Mouse (Mus musculus): Measurements from ENCODE around the gene Snx20.

Gene Snx20

DNA sequence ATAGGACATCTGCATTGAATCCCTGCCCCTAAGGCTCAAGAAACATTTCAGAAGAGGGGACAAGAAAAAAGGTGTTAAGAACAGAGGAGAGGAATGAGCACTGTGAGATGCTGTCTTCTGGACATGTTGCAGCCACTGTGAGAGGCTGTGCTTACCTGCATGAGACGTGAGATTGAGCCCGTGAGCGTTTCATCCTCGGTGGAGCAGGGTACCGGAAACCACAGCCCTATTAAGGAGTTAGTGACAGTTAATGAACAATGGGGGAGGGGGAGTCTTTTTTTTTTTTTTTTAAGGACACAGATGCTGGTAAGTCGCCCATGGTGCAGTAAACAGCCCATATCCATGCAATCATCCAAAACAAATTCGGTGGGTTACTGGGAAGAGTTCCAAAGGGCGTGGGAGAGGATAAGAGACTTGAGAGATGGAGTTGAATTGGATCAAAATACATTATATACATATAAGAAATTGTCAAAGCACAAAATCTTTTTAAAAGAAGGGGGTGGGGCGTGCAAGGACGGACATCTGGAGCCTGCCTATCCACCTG is 32.4 kb downstream of the Snx20 start:
- no peak for DNase-seq

DNA sequence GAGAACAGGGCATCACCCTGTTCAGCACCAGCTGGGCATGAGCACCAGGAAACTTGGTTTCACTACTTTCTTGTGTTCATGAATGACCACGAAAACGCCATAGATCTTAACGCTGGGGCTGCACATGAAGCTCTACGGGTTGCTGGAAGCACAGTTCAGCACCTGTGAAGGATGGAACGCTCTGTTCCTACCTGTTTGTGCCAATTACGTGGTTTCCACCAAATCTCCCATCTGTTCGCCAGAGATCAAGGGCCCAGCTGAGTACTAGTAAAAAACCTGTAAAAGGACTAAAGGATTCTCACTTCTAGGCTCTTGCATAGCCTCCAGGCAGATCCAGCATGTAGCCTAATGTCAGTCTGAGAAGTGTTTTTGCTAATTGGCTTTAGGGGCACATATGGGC is 36.4 kb downstream of the Snx20 start:
- peak; percentile 64 to 68 for DNase-seq

DNA sequence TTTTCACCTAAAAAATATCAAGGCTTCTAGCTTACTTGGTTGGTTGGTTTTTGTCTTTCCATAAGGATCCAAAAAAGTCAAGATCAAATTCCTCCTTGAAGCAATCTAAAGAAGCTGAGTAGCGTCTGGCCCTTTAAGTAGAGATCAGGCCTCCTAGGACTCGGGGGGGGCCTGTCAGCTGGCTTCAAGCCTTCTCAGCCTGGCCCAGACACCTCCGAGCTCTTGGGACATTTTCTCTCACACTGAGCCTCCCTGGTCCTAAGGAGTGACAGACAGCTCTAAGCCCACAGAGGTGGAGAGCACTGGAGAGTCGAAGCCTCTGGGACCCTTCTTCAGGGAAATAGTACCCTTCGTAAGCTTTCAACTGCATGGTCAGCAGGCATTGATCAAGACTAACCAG is 37.4 kb downstream of the Snx20 start:
- DNase-seq: no peak

- no peak for DNase-seq
These were observed 39.9 kb downstream of the Snx20 start for GRCm38 (mm10) chr8:88596042-88596441.

DNA sequence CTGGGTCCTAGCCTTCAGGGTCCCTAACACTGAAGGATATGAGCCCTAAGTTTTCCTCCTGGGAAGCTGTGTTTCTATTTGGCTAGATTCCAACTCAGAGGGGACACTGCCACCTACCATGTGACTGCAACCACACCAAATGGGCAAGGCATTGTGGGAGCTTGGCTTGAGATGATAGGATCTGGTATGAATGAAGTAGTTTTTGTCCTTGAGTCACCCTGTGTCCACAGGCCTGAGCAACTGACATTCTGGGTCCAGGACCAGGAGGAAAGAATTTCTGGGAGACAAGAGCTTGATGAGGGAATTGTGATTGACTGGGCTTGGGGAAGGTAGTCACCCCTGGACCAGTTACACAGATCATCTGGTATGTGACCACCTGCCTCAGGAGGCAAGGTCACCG is 42.0 kb downstream of the Snx20 start:
- no peak for DNase-seq

GRCm38 (mm10) chr8:88590226-88590625 is 45.7 kb downstream of the Snx20 start:
- DNase-seq: no peak

DNA sequence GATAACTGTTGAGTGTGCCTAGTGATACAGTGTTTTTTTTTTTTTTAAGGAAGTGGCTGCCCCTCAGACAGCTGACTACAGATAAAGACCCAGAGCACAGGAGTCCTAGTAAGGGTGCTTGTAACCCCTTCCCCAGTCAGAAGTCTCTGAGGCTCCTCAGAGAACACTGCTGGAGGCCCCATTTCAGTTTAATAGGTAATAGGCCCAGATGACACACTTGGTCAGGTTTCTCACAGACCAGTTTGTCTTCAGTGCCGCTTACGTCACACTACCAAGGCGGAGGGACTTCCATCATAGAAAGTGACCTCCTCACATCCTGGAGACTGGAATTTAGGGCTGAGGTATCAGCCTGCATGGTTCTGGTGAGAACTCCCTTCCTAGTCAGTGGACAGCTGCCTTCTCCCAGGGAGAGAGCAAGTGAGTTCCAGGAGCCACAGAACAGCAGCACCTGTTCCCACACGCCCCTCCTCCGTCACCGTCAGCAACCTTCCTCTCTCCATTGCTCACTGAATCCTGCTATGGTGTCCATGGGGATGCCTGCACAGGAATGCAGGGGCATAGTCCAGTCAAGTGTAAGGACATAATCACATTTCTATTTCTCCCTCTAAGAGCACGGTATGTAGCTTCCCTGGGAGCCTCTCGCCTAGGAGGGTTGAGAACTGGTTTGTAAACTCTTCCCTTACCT is 47.6 kb downstream of the Snx20 start:
- no peak for DNase-seq

DNA sequence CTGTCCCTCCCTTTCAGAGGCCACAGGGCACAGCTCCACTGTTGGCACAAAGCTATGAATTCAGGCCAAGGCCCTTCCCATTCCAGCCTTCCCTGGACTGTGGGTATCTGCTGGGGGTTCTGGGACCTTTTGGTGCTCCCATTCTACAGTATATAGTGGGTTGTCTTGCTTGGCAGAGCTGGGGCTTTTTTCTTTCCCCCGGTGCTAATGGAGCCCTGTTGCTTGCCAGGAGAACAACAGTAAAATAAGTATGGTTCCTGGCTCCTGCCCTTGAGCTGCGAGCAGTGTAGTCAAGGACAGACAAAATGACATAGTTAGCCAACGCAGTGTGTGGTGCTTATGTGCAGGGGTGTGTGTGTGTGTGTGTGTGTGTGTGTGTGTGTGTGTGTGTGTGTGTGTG is 52.1 kb downstream of the Snx20 start:
- no peak for DNase-seq

DNA sequence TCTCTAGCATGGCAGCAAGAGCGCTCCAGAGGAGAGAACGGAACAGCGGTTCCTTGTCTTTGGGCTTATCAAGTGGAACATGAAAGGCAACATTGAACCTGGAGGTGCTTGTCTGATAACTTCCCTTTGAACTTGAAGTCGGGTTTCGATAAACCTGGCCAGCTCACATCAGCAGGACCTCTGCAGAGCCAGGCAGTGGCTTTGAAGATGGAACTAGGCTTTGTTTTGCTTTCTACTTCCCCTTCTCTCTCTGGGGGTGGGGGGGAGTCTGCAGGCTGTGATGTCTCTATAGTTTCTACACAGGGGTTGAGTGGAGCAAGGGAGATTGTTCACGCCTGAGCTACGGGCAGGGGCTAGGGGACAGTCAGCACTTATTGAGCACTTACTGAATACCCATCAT is 55.1 kb downstream of the Snx20 start:
- no peak for DNase-seq

GRCm38 (mm10) chr8:88579668-88580330 is 56.1 kb downstream of the Snx20 start:
- DNase-seq: peak; percentile 43 to 51

GRCm38 (mm10) chr8:88579246-88579645 is 56.7 kb downstream of the Snx20 start:
- no peak for DNase-seq

- no peak for DNase-seq
These were observed 57.3 kb downstream of the Snx20 start for GRCm38 (mm10) chr8:88578413-88579175.

DNA sequence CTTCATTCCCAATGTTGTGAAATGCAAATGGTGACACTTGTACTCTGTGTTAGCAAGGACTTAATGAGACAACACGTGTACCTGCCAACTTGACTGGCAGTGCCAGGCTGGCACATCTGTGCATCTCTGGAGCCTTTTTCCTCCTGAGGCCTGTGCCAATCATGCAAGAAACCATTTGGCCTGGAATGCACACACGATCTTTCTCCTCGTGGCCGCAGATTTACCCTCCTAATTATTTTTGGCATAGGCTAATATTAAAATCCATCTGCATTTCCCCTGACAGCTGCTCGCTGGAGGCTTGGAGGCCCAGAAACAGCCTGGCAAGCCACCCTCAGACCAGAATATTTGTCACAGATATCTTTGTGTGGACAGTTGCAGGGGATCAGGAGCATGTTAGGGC is 58.3 kb downstream of the Snx20 start:
- DNase-seq: no peak

Data from cerebellum, adult 18-20 months (tissue).